Mouse (Mus musculus): Measurements from ENCODE around the gene Mn1. TPM values are rescaled to one million over a fixed set of nuclear protein-coding genes. Genes with fewer than 3 reads are reported as not detected.

Gene Mn1
- 10 to 100 TPM; 16.0 to 16.6 TPM for total RNA-seq (2021)
- long read RNA-seq, experiment 1, full-length matches to known transcripts = 3 of 8 reads
- long read RNA-seq, experiment 1, partial matches to known transcripts = 0 of 8 reads
- long read RNA-seq, experiment 1, other reads (novel, unspliced or antisense) = 5 of 8 reads
- long read RNA-seq, experiment 2, partial matches to known transcripts = 0 of 4 reads
- long read RNA-seq, experiment 2, other reads (novel, unspliced or antisense) = 4 of 4 reads

DNA sequence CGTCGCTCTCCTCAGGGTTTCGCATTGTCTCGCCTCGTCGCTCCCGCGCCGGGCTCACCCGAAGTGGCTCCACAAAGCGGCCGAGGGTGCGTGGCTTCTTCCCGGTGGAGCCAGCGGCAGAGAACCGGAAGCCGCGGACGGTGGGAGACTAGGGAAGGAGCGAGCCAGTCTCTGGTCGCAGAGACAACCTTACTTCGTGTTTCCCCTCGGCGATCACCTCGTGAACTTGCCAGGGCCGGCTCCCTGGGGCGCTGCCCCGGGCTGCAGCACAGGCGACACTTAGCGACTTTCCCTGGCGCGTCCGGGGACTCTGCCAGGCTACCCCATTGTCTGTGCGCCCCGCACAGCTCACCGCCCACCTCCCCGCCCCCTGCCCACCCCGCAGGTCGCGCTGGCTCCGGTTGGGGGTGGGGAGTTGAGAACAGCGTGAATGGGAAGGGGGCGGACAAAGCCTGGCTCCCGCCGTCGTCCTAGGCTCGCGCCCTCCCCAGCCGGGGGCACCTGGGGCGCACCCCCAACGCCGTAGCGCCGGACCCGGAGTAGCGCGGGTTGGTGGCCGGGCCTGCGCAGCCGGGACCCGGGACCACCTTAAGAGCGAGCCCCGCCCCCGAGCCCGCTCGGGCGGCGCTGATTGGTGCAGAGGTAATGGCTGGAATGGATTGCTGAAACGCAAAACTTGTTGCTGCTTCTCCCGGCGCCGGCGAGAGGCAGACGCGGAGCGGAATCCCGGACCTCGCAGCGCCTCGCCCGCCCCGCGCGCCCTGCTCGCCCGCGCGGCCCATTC lies at the start of gene Mn1:
Gene Mn1, plus strand, starts transcription at position 772 of the 784 bp plus-strand sequence.
- DNase-seq = peak; percentile 92 to 94

DNA sequence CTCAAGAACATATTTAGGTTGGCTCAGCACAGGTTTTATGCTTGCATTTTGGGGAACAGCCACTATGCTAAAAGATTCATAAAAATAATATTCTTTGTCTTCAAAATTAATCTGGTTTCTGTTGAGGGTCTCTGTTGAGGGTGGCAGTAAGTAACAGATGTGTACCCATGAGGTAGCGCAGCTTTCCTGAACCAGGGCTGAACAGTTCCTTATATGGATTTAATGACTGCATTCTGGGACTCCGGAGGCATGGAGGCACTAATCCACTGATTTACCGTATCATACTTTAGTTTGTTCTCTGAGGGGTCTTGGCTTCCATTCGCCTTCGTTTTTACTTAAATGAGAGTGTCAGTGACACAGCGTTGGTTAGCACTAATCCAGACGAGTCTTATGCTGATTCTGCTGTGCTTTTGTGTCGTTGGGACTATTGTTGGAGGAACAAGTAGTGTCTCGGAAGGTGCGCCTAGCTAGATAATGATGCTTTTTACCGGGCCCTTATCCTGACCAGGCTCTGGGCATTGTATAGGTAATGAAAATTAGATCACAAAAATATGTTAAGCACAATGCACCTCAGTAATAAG lies 49.1 kb upstream of the Mn1 start:
- no peak for DNase-seq

DNA sequence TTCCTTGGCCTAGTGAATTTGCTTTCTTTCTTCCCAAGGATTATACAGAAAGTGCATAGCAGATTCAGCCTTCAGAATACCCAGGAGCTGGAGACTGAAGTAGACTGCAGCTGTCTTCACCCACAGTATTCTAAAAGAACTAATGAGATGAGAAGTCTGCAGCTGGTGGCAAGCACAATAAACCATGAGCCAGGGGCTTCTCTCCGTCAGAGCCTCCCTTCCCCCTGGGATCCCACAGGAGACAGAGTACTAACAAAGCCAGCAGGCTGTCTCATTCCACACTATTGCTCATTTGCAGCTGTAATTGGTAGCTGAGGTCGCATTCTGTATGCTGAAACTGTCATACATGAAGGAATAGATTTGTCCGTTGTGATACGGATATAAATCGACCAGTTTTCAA lies 48.6 kb upstream of the Mn1 start:
- peak in 1 of 2 experiments; percentile 14 for DNase-seq

DNA sequence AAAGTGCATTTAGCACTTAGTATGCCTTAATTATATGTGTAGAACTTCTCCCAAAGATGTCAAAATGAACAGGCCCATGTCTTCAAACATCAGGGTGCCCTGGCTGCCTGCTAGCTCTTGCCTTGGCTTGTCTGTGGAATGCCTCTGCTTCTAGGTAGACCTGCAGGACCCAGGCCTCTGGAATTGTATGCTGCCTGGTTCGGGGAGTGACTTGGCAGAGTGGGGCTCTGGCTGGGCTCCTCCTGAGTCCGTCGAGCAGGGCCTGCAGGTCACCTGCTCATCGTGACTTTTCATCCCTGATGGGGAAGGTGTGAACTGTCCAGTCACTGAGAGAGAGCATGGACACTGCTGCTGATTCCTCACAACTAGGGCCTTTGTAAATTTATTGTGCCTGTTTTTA lies 41.5 kb upstream of the Mn1 start:
- no peak for DNase-seq

DNA sequence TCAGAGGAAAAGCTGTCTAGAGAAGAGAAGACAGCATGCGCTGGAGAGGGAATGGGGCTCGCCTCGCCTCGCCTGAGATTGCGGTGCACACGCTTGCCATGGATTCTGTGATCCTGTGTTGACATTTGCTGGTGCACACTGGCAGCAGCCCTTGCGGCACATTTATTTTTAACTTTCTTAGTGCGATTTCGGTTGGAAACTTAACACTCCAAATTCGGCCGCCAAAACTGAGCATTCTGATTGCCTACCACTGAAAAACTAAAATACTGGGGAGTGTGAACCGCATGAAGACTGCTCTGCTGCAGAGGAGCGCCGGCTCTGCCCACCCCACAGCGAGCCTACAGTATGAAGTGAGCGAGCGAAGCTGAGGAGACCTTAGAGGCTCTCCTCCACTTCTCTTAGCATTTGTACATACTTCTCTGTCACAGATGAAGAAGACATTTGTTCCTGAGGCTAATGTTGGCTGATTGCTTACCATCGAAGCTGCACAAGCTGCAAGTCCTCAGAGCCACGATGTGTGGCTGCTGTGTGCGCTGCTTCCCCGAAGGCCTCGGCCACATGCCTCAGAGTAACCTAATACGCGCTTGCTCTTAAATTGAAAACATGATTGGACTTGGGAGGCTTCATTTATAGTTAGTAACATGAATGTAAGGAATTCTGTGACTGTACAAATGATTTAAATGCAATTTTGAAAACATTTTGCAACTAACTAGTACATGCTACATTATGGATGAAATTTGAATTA lies 40.7 kb upstream of the Mn1 start:
- DNase-seq = no peak

DNA sequence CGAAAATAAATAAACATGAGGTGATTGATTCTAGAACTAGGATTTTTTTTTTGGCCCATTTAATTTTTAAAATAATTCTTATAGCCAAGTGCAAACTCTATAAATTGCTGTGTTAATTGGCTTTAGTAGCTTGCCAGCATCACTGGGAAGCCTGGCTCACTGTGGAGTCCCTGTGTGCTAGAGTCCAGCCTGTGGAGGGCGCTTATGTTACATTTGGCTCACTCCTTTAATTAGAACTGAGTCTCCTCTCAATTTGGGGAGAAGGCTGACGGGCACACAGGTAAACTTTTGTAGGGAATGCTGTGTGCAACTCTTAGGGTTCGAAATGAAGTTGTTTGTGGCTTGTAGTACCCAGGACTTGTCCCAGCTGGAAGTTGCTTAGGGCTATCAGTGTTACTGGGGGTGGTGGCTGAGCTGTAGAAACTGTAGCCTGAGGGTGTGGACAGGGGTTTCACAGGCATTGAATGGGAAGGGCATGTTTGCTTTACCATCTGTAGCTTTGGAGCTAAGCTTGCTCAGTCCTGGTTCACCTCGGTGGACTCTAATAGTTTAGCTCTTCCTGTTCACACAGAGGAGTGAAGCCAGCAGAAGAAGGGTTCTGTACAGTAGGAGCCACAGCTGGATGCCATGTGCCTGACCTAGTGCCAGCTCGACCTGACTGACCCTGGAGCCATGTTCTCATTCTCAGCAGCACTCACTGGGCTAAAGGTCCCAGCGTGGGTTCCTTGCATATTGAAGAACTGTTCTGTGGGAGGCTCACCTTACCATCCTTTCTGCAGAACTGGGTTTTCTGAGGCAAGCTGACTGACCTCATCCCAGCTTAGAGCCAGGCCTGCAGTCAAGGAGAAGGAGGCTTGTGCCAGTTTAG lies 38.8 kb upstream of the Mn1 start:
- DNase-seq = peak; percentile 50 to 59

DNA sequence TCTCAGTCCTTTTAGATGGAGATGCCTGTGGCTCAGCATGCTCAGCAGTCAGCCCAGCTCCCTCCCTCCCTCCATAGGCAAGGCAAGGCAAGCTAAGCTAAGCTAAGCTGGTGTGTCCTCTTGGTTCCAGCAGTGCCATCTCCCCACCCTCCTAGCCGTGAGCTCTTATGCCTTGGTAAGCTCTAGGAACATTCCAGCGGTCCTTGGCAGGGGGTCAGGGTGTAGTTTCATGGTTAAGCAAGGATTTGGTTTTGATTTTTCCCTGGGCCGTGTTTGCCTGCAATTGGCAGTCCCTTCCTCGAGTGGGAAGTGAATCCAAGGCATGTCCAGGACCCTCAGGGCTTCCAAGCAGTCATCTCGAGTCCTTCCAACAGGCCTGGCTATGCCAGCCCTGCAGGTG lies 33.8 kb upstream of the Mn1 start:
- no peak for DNase-seq

DNA sequence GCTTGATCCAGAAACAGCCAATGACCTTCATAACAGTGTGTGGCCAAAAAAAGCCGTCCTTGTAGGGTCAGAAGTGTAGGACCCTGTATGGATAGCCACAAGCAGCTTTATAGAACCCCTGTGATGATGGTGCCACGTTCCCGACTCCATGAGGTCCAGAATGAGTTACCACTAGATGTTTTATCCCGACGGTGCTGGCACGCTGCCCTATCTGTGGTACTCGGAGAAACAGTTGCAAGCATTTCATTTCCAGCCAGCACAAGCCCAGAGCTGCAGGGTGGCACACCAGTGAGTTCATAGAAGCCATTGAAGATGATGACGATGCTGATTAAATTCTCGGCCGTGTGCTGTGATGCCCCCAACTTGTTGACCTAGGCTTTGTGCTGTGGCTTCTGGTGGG lies 26.3 kb upstream of the Mn1 start:
- no peak for DNase-seq

DNA sequence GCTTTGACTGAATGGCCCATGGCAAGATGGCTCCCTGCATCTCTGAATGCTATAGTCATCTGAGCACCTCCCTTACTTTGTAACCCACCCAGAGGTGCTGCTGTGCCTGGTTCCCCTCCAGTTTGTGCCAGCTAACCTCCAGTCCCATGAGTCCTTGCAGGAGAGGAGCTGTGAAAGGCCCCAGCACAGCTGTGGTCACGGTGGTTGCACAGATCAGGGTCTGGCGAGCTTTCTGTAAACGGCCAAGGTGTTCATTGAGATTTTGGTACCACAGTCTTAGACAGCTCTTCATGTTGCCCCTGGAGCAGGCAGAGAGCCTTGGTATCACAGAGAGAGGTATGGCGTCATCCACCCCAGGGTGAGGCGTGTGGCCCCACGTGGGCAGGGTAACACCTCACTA lies 25.7 kb upstream of the Mn1 start:
- no peak for DNase-seq

DNA sequence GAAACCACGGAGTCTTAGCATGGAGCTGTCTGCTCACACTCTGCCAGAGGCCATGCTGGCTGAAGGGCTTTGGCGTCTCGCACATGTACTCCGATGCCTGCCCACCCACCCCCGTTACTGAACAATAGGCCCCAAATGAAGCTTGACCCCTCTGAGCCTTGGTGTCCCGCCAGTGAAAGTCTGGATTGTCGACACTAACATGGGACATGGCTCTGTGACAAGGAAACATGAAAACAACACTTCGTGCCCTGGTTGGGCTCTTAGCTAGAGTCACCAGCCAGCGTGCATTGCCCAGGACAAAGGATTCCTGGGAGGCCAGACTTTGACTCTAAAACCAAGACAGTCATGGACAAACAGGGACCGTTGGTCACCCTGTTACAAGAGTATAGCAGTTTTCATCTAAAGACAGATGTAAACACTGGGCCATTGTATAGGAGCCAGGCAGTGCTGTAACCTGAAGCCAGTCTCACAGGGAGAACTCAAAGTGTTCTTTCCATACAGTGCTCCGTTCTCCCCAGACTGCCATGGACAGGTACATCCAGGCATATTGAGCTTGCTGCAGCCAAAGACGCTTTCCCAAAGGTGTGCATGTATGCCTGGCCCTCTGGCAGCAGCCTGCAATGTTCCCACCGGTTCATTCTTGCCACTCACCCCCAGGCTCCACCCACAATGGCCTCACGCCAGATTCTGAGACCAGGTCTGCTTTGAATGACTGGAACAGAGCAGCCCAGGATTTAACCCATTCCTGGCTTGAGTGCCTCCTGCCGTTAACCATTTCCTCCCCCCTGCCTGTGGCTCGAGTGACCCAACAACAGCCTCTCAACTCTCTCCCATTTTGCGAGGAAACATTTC lies 23.6 kb upstream of the Mn1 start:
- DNase-seq = peak; percentile 29 to 54

DNA sequence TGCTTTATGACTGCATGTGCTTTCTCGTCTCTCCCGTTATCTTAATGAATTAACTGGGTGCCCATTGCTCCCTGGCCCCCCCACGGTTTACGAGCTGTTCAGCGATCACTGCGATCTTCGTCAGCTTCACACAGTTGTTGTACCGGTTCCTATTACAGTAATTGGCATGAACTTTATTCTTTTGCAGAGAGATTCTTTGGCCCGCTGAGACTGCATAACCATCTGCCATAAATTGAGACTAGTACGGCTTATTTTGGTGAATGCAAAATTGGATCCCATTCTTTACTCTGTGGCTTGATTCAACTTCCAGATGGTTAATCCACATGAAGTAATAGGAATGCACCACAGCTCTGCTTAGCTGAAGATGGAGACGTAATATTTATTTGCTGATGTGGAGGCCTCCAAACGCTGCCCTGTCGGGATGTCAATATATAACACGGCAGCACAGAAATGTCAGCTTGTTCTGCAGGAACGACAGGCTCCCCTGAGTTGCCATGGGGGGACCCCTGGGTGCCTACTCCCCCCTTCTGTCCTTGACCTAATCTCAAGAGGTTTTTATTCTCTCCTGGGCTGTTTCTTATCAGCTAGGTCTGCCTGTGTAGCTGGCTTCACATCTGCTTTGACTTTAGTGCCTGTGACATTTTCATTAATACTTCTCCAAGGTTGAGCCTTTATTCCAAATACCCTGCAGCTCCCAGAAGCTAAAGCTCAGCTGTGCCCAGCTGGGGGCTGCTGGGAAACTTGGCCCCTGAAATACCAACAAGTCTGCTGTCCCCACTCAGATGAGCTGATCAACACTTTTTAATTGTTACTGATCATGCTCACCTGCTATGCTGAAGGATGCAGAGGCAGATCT lies 22.7 kb upstream of the Mn1 start:
- DNase-seq = no peak

DNA sequence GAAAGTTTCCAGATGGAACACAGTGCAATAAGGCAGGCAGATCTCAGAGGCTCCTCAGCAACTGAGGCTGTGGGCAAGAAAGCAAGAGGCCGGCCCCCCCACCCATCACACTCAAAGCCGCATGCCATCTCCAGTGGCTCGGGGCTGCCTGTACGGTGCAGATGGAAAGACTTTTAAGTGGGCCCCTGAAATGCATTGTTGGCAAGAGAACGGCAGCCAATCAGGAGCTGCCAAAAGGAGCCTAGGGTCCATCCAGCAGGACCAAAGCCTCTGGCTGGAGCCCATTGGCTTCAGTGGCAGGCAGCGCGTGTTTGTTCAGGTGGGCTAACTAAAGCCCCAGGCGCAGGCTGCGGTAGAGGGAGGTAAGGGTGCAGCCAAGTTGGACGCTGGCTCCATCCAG lies 21.4 kb upstream of the Mn1 start:
- DNase-seq = no peak

DNA sequence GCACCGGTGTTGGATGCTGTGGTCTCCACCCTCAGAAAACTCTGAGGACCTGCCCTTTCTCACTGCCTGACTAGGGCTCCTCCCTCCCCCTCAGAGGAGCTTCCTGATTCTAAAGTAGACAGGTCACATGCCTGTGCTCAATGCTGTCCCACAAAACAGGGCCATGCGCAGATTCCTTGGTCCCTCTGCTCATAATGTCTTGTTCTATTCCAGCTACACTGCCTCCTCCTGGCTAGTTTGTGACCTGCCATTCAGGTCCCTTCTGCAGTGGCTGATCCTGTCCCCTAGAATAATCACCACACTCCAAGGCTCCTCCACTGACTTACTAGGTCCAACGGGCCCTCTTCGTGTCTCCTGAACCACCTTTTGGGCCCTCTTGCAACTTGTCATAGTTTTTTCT lies 21.0 kb upstream of the Mn1 start:
- no peak for DNase-seq

DNA sequence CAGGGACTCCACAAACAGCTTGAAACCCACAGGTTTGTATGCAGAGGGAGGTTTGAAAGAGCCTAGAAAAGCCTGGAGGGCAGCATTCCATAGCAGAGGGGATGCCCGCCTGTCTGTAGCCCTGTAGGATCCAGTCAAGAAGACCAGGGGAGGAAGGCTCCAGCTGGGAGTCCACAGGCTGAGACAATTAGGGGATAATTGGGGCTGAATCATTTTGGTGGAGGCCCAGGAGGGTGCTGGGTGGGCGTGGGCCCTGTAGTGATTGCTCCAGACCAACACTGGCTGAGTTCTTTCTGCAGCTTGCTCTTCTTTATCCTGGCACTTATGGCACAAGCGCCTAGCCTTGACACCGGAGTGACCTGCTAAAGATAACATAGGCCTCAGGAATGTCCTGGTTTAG lies 18.7 kb upstream of the Mn1 start:
- DNase-seq = no peak

DNA sequence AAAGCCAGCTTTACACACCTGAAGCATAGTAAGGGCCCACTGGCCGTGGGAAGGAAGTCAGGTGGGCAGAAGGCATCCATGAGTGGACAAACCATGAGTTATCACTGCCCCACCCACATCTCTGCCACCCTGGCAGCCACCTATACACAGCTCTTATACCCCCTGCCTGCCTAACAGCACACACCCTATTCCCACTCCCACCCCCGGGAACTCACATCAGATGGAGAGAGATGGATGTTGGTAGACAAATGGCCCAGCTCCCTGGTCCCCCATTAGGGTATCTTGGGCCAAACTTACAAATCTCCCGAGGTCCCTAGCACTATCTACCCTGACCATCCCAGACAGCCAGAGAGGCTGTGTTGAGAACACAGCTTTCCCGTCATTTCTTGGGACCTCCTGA lies 17.9 kb upstream of the Mn1 start:
- DNase-seq = no peak

DNA sequence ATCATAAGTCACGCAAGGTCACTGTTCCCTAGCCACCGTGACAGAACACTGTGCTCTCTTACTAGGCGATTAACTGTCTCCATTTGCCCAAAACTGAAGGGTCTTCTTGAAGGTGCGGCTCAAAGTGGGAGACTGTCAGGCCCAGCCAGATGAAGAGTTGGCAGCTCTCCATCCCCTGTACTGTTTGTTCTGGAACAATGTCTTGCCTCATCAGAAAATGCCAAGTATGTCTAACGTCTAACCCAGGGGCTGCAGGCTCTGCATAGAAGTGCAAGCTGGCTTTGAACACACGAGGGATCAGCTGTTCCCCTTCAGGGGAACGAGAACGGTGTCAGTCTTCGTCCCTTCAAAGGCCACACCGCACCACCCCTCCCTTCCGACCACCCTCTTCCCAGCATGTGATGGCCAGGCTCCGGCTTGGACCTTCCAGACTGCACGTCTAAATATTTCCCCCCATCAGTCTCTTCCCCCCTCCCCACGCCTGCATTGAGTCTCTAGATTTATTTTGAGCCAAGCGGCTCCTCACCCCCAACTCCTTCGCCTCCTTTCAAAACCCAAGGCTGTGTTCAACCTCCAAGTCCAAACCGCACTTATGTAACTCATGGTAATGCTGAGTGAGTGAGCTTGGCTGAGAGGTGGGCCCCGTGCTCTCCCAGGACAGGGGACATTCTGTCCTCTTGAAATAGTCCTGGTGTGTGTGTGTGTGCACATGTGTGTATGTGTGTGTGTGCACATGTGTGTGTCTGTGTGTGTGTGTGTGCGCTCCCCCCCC lies 15.1 kb upstream of the Mn1 start:
- DNase-seq = peak in 1 of 2 experiments; percentile 56

DNA sequence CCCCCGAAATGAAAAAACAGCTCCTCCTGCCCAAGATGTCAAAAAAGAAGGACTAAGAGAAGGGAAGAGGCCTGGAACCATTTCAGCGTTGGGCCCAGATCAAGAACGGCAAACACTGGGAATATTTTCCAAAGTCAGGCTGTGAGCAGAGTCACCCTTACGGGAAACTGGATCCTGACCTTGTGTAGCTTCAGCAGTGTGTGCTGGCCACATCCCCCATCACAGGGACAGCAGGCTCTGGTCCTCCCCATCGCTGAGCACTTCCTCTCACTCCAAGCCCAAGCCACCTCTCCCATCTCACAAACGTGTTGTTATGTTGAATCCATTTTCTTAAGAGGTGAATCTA lies 14.5 kb upstream of the Mn1 start:
- DNase-seq = peak; percentile 54 to 62

DNA sequence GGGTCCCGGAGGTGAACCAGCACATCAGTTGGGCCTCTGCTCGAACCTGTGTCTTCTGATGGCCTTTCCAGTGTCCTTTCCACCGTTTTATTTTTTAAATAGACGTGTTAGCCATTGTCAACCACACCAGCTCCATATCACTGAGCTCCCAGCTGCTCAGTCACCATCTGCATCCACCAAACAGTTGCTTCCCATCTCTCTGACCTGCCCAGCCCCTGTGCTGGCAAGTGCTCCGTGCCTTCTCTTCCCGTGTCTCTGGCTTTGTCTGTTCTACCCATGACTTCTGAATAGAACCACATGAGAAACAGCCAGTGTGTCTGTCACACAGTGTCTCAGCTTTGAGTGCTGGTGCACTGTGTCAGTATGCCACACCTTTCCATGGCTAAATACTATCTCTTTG lies 12.4 kb upstream of the Mn1 start:
- DNase-seq = no peak

DNA sequence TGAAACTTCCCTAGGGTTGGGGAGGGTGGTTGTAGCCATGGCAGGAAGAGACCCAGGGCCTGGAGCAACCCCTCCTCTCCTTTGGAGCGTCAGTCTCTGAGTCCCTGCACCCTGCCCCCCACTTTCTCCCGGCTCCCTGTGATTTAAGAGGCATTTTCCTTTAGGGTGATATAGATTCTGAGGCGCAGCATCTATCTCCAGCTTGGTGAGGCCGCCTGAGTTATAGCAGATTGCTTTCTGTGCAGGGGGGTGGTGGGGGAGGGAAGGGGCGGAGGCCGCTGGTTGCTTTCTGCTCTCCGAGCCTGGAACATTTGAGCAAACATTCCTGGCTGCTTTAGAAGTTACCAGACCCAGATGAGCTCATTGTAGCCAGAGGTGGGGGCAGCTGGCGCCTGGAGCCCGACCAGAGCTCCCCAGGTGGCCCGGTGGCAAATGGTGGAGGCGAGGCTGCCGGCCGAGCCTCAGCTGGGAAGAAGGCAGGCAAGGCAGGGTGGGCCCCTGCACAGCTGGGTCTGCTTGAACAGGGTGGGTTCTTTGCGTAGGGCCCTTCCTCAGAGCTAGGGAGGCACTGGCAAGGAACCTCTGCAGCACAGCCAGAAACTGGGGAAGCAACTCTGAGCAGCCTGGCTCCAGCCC lies 8.6 kb upstream of the Mn1 start:
- DNase-seq = peak; percentile 57 to 70

Measured in heart, adult 18-20 months (tissue).